Mouse (Mus musculus): ENCODE results near the gene Prss47.

Prss47 gene

DNA sequence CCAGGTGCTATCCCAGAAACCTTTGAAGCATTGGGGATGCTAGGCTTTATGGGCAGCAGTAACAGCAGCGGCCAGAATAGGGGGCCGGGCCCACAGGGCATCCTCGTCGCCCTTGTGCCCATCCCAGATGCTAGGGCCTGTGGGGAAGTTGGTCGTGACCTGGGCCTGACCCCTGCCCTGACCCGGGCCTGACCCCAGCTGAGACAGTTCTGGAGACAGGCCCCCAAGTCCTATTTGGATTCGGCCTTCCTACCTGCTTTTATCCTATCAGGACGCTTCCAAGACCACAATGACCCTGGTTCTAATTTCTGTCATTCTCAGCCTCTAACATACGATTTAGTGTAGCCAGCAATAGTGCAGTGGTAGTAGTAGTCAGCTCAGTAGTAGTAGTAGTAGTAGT, at the start of gene Prss47:
Prss47 (minus strand) TSS at position 101 of the 400 bp plus-strand sequence.
- no peak for DNase-seq (ENCODE audit: low spot score)

DNA sequence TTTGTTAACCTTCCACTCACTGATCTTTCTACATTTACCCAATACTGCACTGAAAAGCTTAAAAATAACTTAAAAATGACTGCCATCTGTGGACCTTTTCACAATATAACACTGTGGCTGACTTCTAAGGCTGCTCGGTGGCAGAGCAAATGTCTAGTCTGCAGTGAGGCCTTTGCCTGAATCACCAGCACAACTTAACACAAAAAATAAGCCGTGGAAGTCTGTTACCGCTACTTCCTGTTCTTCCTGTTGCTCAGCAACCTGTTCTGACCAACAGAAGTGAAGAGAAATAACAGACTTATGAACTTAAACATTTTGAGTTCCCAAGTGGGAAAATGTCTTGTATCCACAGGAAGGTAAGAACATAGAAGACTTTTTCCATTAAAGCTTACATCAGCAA, 48.7 kb upstream of the Prss47 start:
- no peak for DNase-seq (ENCODE audit: low spot score)

DNA sequence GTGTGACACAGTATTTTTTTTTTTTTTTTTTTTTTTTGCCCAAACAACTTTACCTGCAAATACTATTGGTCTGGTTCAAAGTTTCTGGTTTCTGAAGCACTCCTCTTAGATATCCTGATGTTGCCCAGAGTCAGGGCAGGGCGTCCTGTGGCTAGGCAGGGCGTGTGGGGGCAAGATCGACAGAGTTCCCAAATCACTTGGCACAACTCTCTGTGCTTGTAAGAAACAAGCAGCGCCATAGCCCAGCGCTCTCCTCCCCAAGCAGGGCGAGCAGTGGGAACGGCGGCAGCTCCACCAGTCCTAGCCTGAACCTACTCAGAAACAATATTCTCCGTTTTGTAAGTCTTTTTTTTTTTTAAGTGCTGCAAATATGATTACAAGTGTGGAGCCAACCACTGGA, 48.1 kb upstream of the Prss47 start:
- DNase-seq (ENCODE audit: low spot score), result no peak

DNA sequence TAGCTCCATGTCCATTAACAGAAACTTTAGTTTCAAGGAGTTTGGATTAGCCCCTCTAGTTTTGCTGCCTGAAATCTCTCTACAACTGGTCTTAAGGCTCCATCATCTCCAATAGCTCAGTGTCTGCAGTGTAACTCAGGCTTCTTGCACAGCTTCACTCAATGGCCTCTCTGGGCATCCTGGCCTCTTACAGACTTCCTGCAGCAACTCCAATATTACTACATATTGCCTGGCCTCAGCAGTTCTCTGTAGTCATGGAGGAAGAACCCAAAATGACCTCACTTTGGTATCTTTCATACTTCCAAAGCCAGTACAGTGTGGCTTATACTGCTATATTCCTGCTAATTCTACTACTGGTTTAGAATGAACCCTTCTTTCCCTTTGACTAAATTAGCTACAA, 44.5 kb upstream of the Prss47 start:
- DNase-seq (ENCODE audit: low spot score), result no peak

DNA sequence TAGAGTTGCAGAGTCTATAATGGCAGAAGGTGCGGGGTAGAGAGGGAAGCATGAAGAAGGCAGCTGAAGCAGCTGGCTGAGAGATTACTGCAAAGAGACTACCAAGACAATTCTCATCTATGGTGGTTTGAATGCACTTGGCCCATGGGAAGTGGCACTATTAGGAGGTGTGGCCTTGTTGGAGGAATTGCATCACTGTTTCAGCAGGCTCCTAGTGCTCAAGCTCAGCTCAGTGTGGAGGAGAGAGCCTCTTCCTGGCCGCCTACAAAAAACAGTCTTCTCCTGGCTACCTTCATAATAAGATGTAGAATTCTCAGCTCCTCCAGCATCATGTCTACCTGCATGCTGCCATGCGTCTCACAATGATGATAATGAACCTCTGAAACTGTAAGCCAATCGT, 43.4 kb upstream of the Prss47 start:
- DNase-seq (ENCODE audit: low spot score), result no peak

DNA sequence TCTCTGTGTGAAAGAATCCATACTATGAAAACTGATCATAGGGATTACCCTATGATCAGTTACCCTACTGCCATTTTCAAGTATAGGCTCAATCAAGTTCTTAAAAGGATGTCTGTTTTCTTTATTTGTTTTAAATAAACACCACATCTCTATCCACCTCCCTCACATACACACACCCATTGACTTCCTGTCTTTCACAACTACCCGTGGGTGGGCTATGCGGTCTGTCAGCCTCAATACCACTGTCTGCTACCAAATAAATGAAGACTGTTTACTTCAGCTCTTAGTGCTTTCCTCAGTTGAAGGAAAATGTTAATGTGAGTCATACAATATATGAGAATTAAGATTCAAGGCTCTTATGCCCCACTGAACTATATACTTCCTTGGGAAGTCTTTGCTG, 17.4 kb upstream of the Prss47 start:
- no peak for DNase-seq (ENCODE audit: low spot score)

DNA sequence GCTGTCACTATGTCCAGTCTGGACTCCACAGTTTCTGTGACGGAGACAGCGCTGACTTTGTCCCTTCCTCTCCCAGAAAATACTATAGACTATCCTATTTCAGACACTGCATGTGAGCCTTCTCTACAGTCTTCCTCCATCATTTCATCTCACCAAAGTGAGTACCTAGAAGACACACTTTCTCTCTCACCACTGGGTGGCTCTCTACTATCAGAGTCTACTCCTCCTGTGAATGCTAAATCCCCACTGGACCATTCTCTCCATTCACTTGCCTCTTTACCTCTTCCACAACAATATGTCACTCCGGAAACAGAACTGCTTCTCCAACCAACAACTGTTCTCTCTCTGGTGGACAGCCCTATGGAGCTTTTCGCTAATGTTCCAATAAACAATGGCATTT, 17.5 kb downstream of the Prss47 start:
- peak; percentile 8 for DNase-seq (ENCODE audit: low spot score)

DNA sequence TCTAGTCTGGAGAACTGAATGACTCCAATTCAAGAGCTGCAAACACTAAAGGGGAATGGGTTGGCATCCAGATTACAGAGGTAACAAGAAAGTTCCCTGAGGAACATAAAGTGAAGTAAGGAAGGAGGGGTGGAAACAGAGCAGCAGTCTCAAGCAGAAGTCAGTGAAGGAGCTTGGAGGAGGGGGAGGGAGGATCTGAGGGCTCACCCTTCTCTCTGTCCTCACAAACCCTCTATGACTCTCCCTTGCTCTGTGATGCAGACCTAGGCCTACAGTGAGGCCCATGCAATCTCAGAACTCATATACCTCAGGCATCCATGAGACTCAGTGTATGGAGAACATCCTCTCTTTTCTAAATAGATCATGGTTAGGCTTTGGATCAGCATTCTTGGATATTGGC, 19.8 kb downstream of the Prss47 start, which contains the start of gene Spata31d1c:
Spata31d1c (plus strand) TSS at position 301 of the 400 bp plus-strand sequence.
- no peak for DNase-seq (ENCODE audit: low spot score)

DNA sequence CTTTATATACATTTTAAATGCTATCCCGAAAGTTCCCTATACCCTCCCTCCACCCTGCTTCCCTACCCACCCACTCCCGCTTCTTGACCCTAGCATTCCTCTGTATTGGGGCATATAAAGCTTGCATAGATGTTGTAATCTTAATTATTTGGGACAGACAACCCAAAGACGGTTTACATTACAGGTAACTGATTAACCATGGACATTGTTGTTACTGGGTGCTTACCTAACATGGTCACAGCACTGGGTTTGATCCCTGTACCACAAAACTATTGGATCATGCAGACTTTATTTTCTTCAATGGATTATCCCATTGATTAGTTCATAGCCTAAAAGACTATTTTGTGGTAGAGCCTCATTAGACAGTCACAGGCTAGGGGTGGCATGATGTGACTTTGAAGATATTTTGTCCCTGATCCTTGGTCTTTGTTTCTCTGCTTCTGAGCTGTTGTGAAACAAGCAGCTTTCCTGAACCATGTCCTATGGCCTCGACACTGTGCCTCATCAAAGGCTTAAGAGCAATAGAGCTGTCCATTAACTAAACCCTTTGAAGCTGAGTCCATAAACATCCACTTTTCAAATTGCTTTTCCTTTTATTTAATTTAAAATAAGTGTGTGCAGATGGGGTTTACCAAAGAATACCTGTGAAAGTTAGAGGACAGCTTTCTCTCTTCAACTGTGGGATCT, 41.4 kb downstream of the Prss47 start:
- no peak for DNase-seq (ENCODE audit: low spot score)

DNA sequence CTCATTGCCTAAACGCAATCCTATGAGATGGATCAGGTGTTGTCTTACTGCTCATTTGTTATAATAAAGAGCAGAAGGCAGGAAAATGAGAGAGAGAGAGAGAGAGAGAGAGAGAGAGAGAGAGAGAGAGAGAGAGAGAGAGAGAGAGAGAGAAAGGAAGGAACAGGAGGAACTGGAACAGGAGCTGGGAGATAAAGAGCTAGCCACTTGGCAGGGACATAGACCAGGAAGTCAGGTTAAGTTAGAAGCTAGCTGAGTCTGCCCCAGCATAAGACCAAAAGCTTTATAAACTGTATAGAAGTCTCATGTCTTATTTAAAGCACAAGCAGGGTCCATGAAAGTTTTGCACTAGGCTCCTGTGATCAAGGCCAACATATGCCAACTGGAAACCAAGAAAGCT, 44.6 kb downstream of the Prss47 start:
- no peak for DNase-seq (ENCODE audit: low spot score)

DNA sequence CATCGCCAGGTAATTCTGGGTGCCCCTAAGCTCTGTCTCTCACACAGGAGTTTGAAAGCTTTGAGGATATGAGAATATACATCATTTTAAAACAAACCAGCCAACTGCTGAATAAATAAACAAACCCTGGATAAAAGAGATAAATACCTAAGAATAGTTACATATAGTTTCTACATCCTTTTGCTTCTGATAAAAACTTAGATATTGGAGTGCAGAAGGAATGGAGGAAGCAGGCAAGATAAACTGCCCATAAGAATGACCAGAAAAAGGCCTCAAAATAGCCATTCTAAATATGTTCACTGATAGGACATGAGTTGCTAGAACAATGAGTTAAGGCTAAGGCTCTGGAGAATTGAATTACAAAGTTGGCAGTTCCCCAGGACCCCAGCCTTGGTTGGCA, 45.8 kb downstream of the Prss47 start:
- no peak for DNase-seq (ENCODE audit: low spot score)

DNA sequence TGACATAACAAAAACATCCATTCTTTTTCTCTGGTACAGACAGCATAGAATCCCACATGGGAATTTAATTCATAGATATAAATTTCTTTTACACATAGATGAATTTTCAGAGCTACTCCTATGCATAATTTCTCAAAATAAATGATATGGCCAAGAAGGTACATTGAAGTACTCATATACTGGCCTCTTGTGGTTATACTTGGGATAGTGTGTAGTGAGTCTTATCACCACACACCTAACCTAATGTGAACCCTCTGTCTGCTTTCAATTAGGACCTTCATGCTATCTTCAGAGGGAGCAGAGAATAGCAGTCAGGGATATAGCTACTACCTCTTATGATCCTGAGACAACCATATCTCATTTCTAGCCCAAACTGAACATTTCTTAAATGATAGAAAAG, 47.1 kb downstream of the Prss47 start:
- no peak for DNase-seq (ENCODE audit: low spot score)

Data from MN1 (cell line).